Mouse (Mus musculus) liver, embryonic 14.5 days (tissue): ENCODE measurements around the gene Traf3ip2.

Experiments
- CTCF ChIP-seq: IDR thresholded peaks from 2 replicates; pipeline ENCODE4 v1.5.1; 2016; ENCODE audit warnings: antibody characterized with exemption, low read depth, control low read depth
- EP300 ChIP-seq: IDR thresholded peaks from 2 replicates; pipeline ENCODE4 v1.6.1; 2016; ENCODE audit warnings: antibody characterized with exemption, low read depth

- TF ChIP-seq CTCF: no peak
- no peak for TF ChIP-seq EP300
Observed at GRCm38 (mm10) chr10:39572672-39573051, 40.1 kb upstream of the Traf3ip2 start.
